Mouse (Mus musculus) natural killer cell, adult 2 months (primary cell): ENCODE measurements around the gene Zfp523.

Source experiments
- DNase-seq, 2 experiments: peaks; one replicate each; pipeline ENCODE4 v3.0.0; 2022; ENCODE audit warnings: low spot score in 2 of 2

Zfp523 gene

GRCm38 (mm10) chr17:28176775-28177539, at the start of gene Zfp523:
TSS of gene Zfp523 (plus strand) at chr17:28177129.
- DNase-seq = peak; percentile 86 to 89

GRCm38 (mm10) chr17:28129796-28130195, 47.1 kb upstream of the Zfp523 start:
- no peak for DNase-seq

DNA sequence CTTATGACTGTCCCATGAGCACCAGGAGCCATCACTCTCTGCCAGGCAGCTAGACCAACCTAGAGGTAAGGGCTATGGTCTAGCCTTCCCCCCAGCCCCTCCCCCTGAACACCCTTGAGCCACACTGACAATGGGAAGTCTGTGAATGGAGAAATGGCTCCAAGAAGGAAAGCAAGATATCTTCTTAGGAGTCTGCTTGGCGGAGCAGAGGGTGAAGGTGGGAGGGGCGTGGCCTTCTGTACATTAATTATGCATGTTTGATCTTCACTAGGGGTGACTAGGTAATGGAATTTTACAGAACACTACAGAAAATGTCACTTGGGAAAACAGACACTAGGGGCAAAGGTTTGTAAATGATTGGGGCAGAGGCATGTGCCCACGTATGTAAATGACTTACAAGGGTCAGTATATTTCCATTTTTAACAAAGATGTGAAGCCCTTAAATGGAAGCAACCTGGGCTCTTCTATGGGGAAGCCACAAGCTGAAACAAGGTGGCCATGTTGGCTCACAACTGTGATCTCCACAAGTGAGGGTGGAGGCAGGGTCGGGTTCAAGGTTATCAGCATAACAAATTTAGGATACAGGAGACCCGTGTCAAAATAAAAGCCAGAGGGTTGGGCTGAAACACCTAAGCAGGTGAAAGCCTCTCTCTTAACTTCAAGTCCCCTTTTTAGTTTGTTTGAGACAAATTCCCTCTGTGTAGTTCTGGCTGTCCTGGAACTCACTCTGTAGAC, 46.4 kb upstream of the Zfp523 start:
- DNase-seq = no peak

GRCm38 (mm10) chr17:28131156-28131555, 45.8 kb upstream of the Zfp523 start:
- no peak for DNase-seq

DNA sequence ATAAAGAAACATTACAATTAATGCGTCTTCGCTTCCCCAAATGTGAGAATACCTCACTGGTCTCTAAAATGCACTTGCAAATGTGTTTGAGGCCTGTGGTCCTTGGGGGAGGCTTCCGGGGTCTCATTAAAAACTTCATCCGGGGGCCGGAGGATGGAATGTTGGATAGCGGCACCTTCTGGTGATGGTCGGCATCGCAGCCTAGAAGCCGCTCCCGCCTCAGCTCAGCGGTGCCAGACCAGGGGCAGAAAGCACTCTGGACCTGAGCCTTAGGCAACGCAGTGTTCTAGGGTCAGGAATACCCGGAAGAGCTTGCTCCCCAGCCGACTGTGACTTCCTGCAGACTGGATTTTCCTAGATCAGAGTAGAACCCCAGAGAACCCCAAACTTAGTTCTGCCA, 43.7 kb upstream of the Zfp523 start:
- peak; percentile 24 to 45 for DNase-seq

GRCm38 (mm10) chr17:28135496-28135895, 41.4 kb upstream of the Zfp523 start:
- no peak for DNase-seq

- no peak for DNase-seq
These were observed 40.7 kb upstream of the Zfp523 start for GRCm38 (mm10) chr17:28136266-28136665.

DNA sequence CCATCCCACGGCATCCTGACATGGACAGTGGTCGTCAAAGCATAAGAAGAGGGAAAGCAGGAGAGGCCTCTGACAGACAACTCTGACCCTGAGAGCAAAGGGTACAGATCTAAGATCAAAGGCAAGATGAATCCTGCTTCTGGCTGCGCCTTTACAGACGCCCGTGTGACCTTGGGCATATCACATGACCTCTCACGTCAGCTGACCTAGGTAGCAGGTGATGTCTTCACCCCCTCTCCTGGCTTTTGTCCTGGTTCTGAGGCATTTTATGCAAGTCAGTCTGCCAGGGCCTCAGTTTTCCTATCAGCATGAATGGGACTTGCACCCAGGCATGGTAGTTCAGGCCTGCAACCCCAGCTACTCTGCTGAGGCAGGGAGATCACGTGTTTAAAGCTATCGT, 38.9 kb upstream of the Zfp523 start:
- DNase-seq = no peak

DNA sequence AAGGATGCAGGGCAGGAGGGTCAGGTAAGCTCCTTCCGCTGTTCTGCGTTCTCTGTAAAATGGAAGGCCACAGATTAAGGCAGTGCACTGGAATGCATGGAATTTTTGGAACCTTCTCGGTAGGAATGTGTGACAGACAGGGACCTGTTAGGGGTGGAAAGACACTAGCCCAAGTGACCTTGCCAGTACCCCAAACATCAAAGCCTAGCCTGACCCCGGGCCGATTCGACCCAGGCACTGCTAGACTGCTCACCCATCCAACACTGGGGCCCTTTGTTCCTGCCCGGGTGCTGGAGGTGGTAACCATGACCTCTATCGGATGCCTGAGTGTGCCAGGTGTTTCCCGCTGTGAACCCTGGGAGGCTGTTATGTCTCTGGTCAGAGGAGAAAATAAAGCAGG, 38.2 kb upstream of the Zfp523 start:
- DNase-seq = no peak

DNA sequence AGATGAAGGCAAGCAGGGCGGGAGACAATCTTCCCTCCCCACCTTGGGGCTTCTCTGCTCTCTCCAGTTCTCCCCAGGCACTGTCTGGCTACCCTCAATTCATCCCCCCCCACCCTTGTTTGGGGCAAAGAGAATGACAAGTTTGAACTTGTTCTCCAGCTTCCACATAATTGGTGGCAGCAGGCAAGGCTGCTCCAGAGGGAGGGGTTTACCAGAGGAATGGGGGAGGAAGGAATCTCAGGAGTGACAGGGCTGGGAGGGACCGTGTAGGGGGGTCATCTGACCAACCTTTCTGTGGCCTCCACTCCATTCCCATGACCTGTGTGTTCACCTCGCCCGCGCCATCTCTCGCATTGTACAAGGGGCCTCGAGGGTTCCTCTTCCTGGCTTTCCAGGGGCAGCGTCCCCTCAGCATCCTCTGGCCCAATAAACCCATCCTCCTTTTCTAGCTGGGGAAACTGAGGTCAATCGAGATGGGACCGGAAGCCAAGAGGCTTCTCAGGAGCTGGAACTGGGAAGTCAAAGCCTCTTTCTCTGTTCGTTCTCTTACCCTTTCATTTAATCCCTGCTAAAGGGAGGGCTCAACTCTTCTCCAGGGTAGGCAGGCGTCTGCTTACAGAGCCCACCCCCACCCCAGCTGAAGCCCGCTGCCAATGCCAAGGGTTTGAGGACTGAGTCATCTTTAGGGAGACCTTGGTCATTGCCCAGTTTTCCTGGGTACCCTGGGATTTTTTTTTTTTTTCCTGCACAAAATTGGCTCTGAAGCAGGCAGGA, 36.3 kb upstream of the Zfp523 start:
- DNase-seq = no peak

GRCm38 (mm10) chr17:28141205-28141650, 35.7 kb upstream of the Zfp523 start:
- DNase-seq = no peak

- no peak for DNase-seq
These were observed 34.9 kb upstream of the Zfp523 start, which contains the start of gene Scube3 for GRCm38 (mm10) chr17:28141771-28142699. TSS of gene Scube3 (plus strand) at chr17:28142141.

- DNase-seq = no peak
These were observed 34.0 kb upstream of the Zfp523 start for GRCm38 (mm10) chr17:28142700-28143610.

DNA sequence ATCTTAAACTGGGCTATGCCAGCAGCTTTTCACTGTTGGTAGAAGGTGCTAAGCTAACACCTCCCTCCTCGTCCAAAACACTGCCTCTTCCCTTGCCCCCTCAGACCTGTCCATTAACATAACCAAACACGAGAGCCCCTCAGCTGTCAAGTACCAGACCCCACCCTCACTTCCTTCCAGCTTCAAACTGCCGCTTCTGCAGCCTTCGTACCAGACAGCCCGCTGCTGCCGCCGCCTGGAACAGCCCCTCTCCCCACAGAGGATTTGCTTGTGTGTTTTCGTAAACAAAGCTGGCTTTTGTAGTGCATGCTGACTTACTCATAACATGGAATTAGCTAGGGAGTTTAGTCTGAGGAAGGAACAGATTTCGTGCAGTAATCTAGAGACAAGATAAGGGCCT, 33.2 kb upstream of the Zfp523 start:
- DNase-seq = no peak

DNA sequence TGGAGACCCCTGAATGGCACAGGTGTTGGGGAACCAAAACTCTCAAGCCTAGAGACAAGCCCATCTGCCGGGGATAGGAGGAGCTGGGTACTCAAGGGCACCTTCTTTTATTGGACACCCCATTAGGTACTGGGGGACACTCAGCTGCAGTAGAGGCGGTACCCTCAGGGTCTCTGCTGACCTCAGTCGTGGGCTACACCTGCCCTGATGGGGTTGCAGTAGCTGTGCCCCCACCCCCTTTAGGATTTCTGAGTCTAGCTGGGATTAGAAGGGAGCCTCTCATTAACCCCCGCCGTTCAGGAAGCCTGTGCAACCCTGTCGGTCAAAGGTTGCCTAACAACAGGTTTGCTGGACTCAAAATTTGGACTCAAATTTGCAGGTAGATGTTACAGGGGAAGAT, 32.7 kb upstream of the Zfp523 start:
- DNase-seq = no peak

- no peak for DNase-seq
These were observed 28.6 kb upstream of the Zfp523 start for GRCm38 (mm10) chr17:28148288-28148687.

DNA sequence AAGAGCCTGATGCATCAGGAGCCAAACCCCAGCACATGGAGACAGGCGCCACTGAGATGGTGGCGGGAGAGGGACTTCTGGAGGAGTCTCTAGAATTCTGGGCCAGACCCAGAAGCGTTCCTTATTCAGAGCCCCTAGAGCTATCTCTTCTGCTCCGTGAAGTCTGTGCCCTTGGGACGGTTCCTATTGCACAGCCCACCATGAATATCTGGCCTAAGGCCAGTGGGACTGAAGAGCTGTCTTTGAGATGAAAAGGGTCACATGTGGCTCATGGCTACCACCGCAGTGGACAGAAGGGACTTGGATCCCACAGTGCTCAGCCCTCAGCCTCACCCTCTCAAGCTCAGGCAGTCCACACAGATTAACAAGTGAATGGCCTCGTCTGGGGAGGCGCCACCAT, 27.2 kb upstream of the Zfp523 start:
- no peak for DNase-seq

DNA sequence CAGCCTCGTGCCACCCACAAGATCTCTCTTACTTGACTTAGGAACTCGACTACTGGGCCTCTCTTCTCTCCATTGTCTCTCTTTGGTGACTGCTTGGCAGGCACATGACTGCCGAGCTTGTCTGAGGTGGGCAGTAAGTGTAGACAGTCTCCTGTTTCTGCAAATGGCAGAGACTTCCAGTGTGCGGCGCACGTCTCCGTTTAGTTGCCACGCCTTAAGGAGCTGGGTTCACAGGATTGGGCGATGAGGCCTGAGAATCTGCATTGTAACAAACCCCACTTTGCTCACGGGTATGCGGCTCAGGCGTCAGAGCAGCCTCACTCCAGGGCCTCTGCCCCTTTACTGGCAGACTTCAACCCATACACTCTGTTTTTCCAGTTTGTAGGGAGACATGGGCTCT, 26.5 kb upstream of the Zfp523 start:
- no peak for DNase-seq

GRCm38 (mm10) chr17:28153095-28153494, 23.8 kb upstream of the Zfp523 start:
- no peak for DNase-seq

- no peak for DNase-seq
These were observed 22.0 kb upstream of the Zfp523 start for GRCm38 (mm10) chr17:28154970-28155369.
